Mouse (Mus musculus): Measurements from ENCODE around the gene Sat2. TPM values are rescaled to one million over a fixed set of nuclear protein-coding genes. Genes with fewer than 3 reads are reported as not detected.
"Not testable (repeated sequence)": the region's sequence is repeated elsewhere in the genome, so short reads cannot be mapped to it uniquely, and the experiment has no call there.

The Sat2 gene
- total and polyA plus RNA-seq, 2 experiments from 2014 or later, result 10.9 to 35.4 TPM

DNA sequence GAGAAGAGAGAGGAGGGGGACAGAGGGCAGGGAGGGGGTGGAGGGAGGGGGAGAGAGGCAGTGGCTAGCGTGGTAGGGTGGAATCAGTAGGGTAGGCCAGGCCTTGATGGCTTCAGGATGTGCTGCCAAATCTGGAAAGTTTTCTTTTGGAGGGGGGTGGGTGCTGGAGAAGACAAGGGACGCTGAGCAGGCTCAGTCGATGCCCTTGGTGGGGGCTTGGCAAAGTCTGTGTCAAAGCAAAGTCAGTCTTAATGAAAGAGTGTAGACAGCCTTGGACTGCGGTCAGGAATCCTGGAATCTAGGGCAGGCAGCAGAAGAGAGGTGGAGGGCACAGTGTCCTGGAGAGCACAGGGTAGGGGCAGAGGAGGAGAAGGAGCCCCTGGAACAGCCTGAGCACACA, 10.9 kb upstream of the Sat2 start:
- DNase-seq (ENCODE audit: low spot score) (peak; percentile 66), ATAC-seq (peak; percentile 79)
- Histone ChIP-seq H3K4me2 (ENCODE audit: low read depth, low read length) (no peak overlapping the region), H3K9me3 (ENCODE audit: low read length) (no peaks in the 10 kb centered on the region), H3K36me3 (ENCODE audit: insufficient read depth, low read length) (no peaks in the 10 kb centered on the region), H3K9ac (replicated peaks; ENCODE audit: low read length) (no peak overlapping the region), H3K27me3 (ENCODE audit: insufficient read depth, low read length) (no peaks in the 10 kb centered on the region), H3K4me1 (ENCODE audit: insufficient read depth, low read length) (0 out of 2 replicates have a peak, but pooled peaks cover 3% of the 10 kb centered on the region), H3K4me3 (ENCODE audit: low read length) (no peak overlapping the region), H3K27ac (no peak overlapping the region)
- TF ChIP-seq CTCF (IDR thresholded peaks at IDR 0.05; ENCODE audit: low read depth), result no peak
- WGBS, result 48% methylated on average over 4 of the region's 4 CpGs

- H3K36me3 ChIP-seq (ENCODE audit: insufficient read depth, low read length), result no peaks in the 10 kb centered on the region
- peak overlapping the region; percentile 41; the same call in 1 of the 2 replicates for H3K27ac ChIP-seq
- no peak overlapping the region for H3K4me3 ChIP-seq (ENCODE audit: low read length)
- H3K27me3 ChIP-seq (ENCODE audit: insufficient read depth, low read length), result no peaks in the 10 kb centered on the region
- peak; percentile 82 for TF ChIP-seq CTCF (IDR thresholded peaks at IDR 0.05; ENCODE audit: low read depth)
- H3K9me3 ChIP-seq (ENCODE audit: low read length), result no peaks in the 10 kb centered on the region
- no peak overlapping the region for H3K9ac ChIP-seq (replicated peaks; ENCODE audit: low read length)
- ATAC-seq (peak; percentile 60; the same call in 1 of the 2 replicates), DNase-seq (ENCODE audit: low spot score) (peak; percentile 84)
- peak overlapping the region; percentile 6; the same call in 1 of the 2 replicates for H3K4me2 ChIP-seq (ENCODE audit: low read depth, low read length)
- 7% methylated on average over 19 of the region's 19 CpGs for WGBS
- 0 out of 2 replicates have a peak, but pooled peaks cover 3% of the 10 kb centered on the region for H3K4me1 ChIP-seq (ENCODE audit: insufficient read depth, low read length)
Observed at GRCm38 (mm10) chr11:69613553-69614256, 8.1 kb upstream of the Sat2 start.

- 53% methylated on average over 11 of the region's 11 CpGs for WGBS
- not testable (repeated sequence) for H3K4me2 ChIP-seq (ENCODE audit: low read depth, low read length); H3K36me3 ChIP-seq (ENCODE audit: insufficient read depth, low read length); ATAC-seq; DNase-seq (ENCODE audit: low spot score); H3K4me1 ChIP-seq (ENCODE audit: insufficient read depth, low read length); H3K4me3 ChIP-seq (ENCODE audit: low read length); H3K27me3 ChIP-seq (ENCODE audit: insufficient read depth, low read length); H3K9me3 ChIP-seq (ENCODE audit: low read length); H3K27ac ChIP-seq; H3K9ac ChIP-seq (replicated peaks; ENCODE audit: low read length)
Observed at GRCm38 (mm10) chr11:69614257-69614588, 7.6 kb upstream of the Sat2 start.

DNA sequence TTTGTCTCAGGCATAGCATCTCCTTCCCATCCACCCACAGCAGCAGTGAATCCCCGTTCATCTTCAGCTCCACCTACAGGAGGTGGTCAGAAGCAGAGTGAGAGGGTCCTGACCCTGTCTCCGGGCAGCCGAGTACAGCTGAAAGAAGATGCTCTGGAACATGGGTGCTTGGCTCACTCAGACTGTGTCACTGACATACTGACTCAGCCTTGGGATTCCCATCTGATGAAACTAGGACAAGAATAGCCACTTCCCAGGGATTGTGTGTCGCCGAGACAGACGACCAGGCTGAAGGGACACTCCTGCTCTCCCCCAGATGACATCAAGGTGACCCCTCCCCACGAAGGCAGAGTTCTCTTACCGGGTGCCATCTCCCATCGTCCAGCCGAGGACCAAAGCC, 5.0 kb upstream of the Sat2 start:
- Histone ChIP-seq H3K4me1 (ENCODE audit: insufficient read depth, low read length) (0 out of 2 replicates have a peak, but pooled peaks cover 3% of the 10 kb centered on the region), H3K9ac (replicated peaks; ENCODE audit: low read length) (no peak overlapping the region), H3K27ac (no peak overlapping the region), H3K4me2 (ENCODE audit: low read depth, low read length) (no peak overlapping the region), H3K9me3 (ENCODE audit: low read length) (no peaks in the 10 kb centered on the region), H3K36me3 (ENCODE audit: insufficient read depth, low read length) (no peaks in the 10 kb centered on the region), H3K27me3 (ENCODE audit: insufficient read depth, low read length) (no peaks in the 10 kb centered on the region), H3K4me3 (ENCODE audit: low read length) (no peak overlapping the region)
- WGBS, result 45% methylated on average over 10 of the region's 10 CpGs
- ATAC-seq (no peak), DNase-seq (ENCODE audit: low spot score) (no peak)
- no peak for TF ChIP-seq CTCF (IDR thresholded peaks at IDR 0.05; ENCODE audit: low read depth)

- Histone ChIP-seq H3K9ac (replicated peaks; ENCODE audit: low read length) (no peak within 1 kb of the TSS), H3K4me2 (ENCODE audit: low read depth, low read length) (no peak within 1 kb of the TSS), H3K4me3 (ENCODE audit: low read length) (no peak within 1 kb of the TSS), H3K27ac (no peak within 1 kb of the TSS), H3K27me3 (ENCODE audit: insufficient read depth, low read length) (no peaks in the 10 kb centered on the region), H3K36me3 (ENCODE audit: insufficient read depth, low read length) (no peaks in the 10 kb centered on the region), H3K9me3 (ENCODE audit: low read length) (no peaks in the 10 kb centered on the region), H3K4me1 (ENCODE audit: insufficient read depth, low read length) (peaks cover 8% of the 10 kb centered on the region; the same call in 1 of the 2 replicates)
- no peak for DNase-seq (ENCODE audit: low spot score)
- no peak for ATAC-seq
- WGBS, result 72% methylated on average over 5 of the region's 5 CpGs
- TF ChIP-seq CTCF (IDR thresholded peaks at IDR 0.05; ENCODE audit: low read depth), result no peak
Observed at GRCm38 (mm10) chr11:69617805-69618204, 4.0 kb upstream of the Sat2 start, which contains the start of gene Shbg. Gene Shbg (minus strand): TSS chr11:69617905.

GRCm38 (mm10) chr11:69620394-69621081, 1.3 kb upstream of the Sat2 start:
- Histone ChIP-seq H3K4me2 (ENCODE audit: low read depth, low read length) (no peak overlapping the region), H3K9ac (replicated peaks; ENCODE audit: low read length) (no peak overlapping the region), H3K9me3 (ENCODE audit: low read length) (no peaks in the 10 kb centered on the region), H3K27ac (no peak overlapping the region), H3K36me3 (ENCODE audit: insufficient read depth, low read length) (no peaks in the 10 kb centered on the region), H3K4me1 (ENCODE audit: insufficient read depth, low read length) (peaks cover 5% of the 10 kb centered on the region; the same call in 1 of the 2 replicates), H3K4me3 (ENCODE audit: low read length) (no peak overlapping the region), H3K27me3 (ENCODE audit: insufficient read depth, low read length) (no peaks in the 10 kb centered on the region)
- no peak for TF ChIP-seq CTCF (IDR thresholded peaks at IDR 0.05; ENCODE audit: low read depth)
- WGBS, result 88% methylated on average over 7 of the region's 7 CpGs
- ATAC-seq (no peak), DNase-seq (ENCODE audit: low spot score) (no peak)

All from hindbrain, postnatal 0 days (tissue).